Mouse (Mus musculus) ES-Bruce4 (cell line): ENCODE measurements around the gene Timm17b. TPM values are rescaled to one million over a fixed set of nuclear protein-coding genes. Genes with fewer than 3 reads are reported as not detected.

Experiments used
- H3K27ac ChIP-seq: 2 replicates; pipeline ENCODE4 v1.5.1; 2012; ENCODE audit warnings: low read length, inconsistent platforms; ENCODE audit not compliant: insufficient read depth
- H3K27me3 ChIP-seq: 2 replicates; pipeline ENCODE4 v1.6.1; 2012; ENCODE audit warnings: mild to moderate bottlenecking, low read length, inconsistent platforms; ENCODE audit not compliant: control insufficient read depth, poor library complexity, insufficient read depth, severe bottlenecking
- H3K36me3 ChIP-seq: 2 replicates; pipeline ENCODE4 v1.6.1; 2012; ENCODE audit warnings: inconsistent platforms, mild to moderate bottlenecking, low read length, moderate library complexity; ENCODE audit not compliant: control insufficient read depth, poor library complexity, insufficient read depth, severe bottlenecking
- H3K4me1 ChIP-seq: one replicate; pipeline ENCODE4 v1.8.1; 2011; ENCODE audit warnings: low read length; ENCODE audit not compliant: control insufficient read depth, insufficient read depth
- H3K4me3 ChIP-seq: 2 replicates; pipeline ENCODE4 v1.5.1; 2011; ENCODE audit warnings: low read depth, mild to moderate bottlenecking, low read length
- H3K9ac ChIP-seq: 2 replicates; pipeline ENCODE4 v1.6.1; 2012; ENCODE audit warnings: low read depth, mild to moderate bottlenecking, inconsistent platforms; ENCODE audit not compliant: poor library complexity, severe bottlenecking
- H3K9me3 ChIP-seq: replicated peaks from 2 replicates; pipeline ENCODE4 v1.6.1; 2012; ENCODE audit warnings: mild to moderate bottlenecking, low read length, inconsistent platforms; ENCODE audit not compliant: control insufficient read depth, poor library complexity, insufficient read depth, severe bottlenecking
- CTCF ChIP-seq: IDR thresholded peaks from one replicate; pipeline ENCODE4 v1.8.1; 2011; ENCODE audit warnings: low read depth, low read length
- EP300 ChIP-seq: IDR thresholded peaks from 2 replicates; pipeline ENCODE4 v1.6.1; 2011; ENCODE audit warnings: low read depth, low read length; ENCODE audit not compliant: insufficient read depth
- POLR2A ChIP-seq: IDR thresholded peaks from one replicate; pipeline ENCODE4 v1.8.1; 2011; ENCODE audit warnings: low read length; ENCODE audit not compliant: insufficient read depth
- polyA plus RNA-seq: library from polyadenylated mRNA; stranded (reverse); fragments of >200 nt; gene quantifications from 2 replicates; pipeline ENCODE4 v1.2.4, GENCODE M21; 2011; ENCODE audit warnings: low read depth; ENCODE audit not compliant: missing spikeins, insufficient read depth, insufficient read length

The Timm17b gene
- polyA plus RNA-seq, 1 experiment: 41.6 TPM

- H3K27me3 ChIP-seq: no peaks in the 10 kb centered on the region
- H3K9me3 ChIP-seq: no peaks in the 10 kb centered on the region
- H3K4me3 ChIP-seq: peak overlapping the region; percentile 82
- H3K4me1 ChIP-seq: no peaks in the 10 kb centered on the region
- peak overlapping the region; percentile 59 for H3K27ac ChIP-seq
- TF ChIP-seq CTCF: no peak
- TF ChIP-seq POLR2A: no peak
- H3K9ac ChIP-seq: peak overlapping the region; percentile 47
- peaks cover 20% of the 10 kb centered on the region for H3K36me3 ChIP-seq
These were observed 48.8 kb downstream of the Timm17b start for GRCm38 (mm10) chrX:7947900-7948492.

- Histone ChIP-seq H3K9me3 (no peaks in the 10 kb centered on the region), H3K36me3 (peaks cover 5% of the 10 kb centered on the region; the same call in 1 of the 2 replicates), H3K4me3 (no peak overlapping the region), H3K27ac (no peak overlapping the region), H3K9ac (no peak overlapping the region), H3K4me1 (no peaks in the 10 kb centered on the region), H3K27me3 (no peaks in the 10 kb centered on the region)
- TF ChIP-seq EP300: no peak
- no peak for TF ChIP-seq POLR2A
- no peak for TF ChIP-seq CTCF
These were observed 50.9 kb downstream of the Timm17b start for GRCm38 (mm10) chrX:7950091-7950490.

Other genes with a start within 250 kb of the Timm17b start
- gene Prickle3, start 242.1 kb upstream of the Timm17b start, polyA plus RNA-seq: 5.8 and 6.1 TPM in 2 replicates
- gene Plp2, start 228.0 kb upstream of the Timm17b start, polyA plus RNA-seq: 239 and 246 TPM in 2 replicates
- not detected in 2 replicates for gene Magix, start 218.1 kb upstream of the Timm17b start, polyA plus RNA-seq
- gene Gpkow, start 202.2 kb upstream of the Timm17b start, polyA plus RNA-seq: 14.7 and 17.1 TPM in 2 replicates
- gene Wdr45, start 185.0 kb upstream of the Timm17b start, polyA plus RNA-seq: 44.6 and 56.8 TPM in 2 replicates
- not detected in 2 replicates for gene Gm45208, start 177.1 kb upstream of the Timm17b start, polyA plus RNA-seq
- 53.8 and 67.7 TPM in 2 replicates for gene Praf2, start 170.9 kb upstream of the Timm17b start, polyA plus RNA-seq
- 20.4 and 28.9 TPM in 2 replicates for gene Ccdc120, start 148.5 kb upstream of the Timm17b start, polyA plus RNA-seq
- 65.8 and 81.6 TPM in 2 replicates for gene Tfe3, start 136.8 kb upstream of the Timm17b start, polyA plus RNA-seq
- gene Gripap1, start 109.6 kb upstream of the Timm17b start, polyA plus RNA-seq: 18.5 and 19.2 TPM in 2 replicates
- 8.3 and 8.6 TPM in 2 replicates for gene Kcnd1, start 77.1 kb upstream of the Timm17b start, polyA plus RNA-seq
- 85.0 and 90.6 TPM in 2 replicates for gene Otud5, start 58.0 kb upstream of the Timm17b start, polyA plus RNA-seq
- gene Pim2, start 21.1 kb upstream of the Timm17b start, polyA plus RNA-seq: 29.8 and 31.2 TPM in 2 replicates
- 25.6 and 31.4 TPM in 2 replicates for gene Slc35a2, start 15.3 kb upstream of the Timm17b start, polyA plus RNA-seq
- 83.3 and 87.9 TPM in 2 replicates for gene Pqbp1, start 88 bp upstream of the Timm17b start, polyA plus RNA-seq
- not detected in 2 replicates for gene Gm10491, start 8.5 kb downstream of the Timm17b start, polyA plus RNA-seq
- not detected in 2 replicates for gene Gm10490, start 10.2 kb downstream of the Timm17b start, polyA plus RNA-seq
- gene Pcsk1n, start 20.5 kb downstream of the Timm17b start, polyA plus RNA-seq: 12.3 and 16.9 TPM in 2 replicates
- gene Eras, start 29.2 kb downstream of the Timm17b start, polyA plus RNA-seq: 31.2 and 31.7 TPM in 2 replicates
- gene Hdac6, start 48.5 kb downstream of the Timm17b start, polyA plus RNA-seq: 85.6 and 101 TPM in 2 replicates
- 1.3 and 1.9 TPM in 2 replicates for gene Gata1, start 78.7 kb downstream of the Timm17b start, polyA plus RNA-seq
- 15.9 and 16.6 TPM in 2 replicates for gene Glod5, start 119.1 kb downstream of the Timm17b start, polyA plus RNA-seq
- 35.4 and 35.9 TPM in 2 replicates for gene Suv39h1, start 175.4 kb downstream of the Timm17b start, polyA plus RNA-seq
- 0.62 and 0.66 TPM in 2 replicates for gene Was, start 191.1 kb downstream of the Timm17b start, polyA plus RNA-seq
- gene Wdr13, start 233.5 kb downstream of the Timm17b start, polyA plus RNA-seq: 8.7 and 11.2 TPM in 2 replicates
- 421 and 458 TPM in 2 replicates for gene Rbm3, start 246.5 kb downstream of the Timm17b start, polyA plus RNA-seq